Mouse (Mus musculus): ENCODE data around the gene Cdkn2aip. TPM values are rescaled to one million over a fixed set of nuclear protein-coding genes. Genes with fewer than 3 reads are reported as not detected.

Gene Cdkn2aip
- polyA plus RNA-seq (2016; fragmentation: Nextera tagmentation; extraction: Ambion mirVana): 17.1 and 18.4 TPM in 2 replicates

GRCm38 (mm10) chr8:47713761-47714745, at the start of gene Cdkn2aip:
Cdkn2aip (minus strand) TSS chr8:47713932.
- no peaks in the 10 kb centered on the region for H3K9me3 ChIP-seq (replicated peaks)
- peak; percentile 94 for ATAC-seq
- H3K4me2 ChIP-seq: peak within 1 kb of the TSS; percentile 75
- peak within 1 kb of the TSS; percentile 98 for H3K4me3 ChIP-seq
- H3K27ac ChIP-seq: peak within 1 kb of the TSS; percentile 95
- peak within 1 kb of the TSS; percentile 93 for H3K9ac ChIP-seq
- H3K4me1 ChIP-seq: peaks cover 26% of the 10 kb centered on the region
- H3K27me3 ChIP-seq (replicated peaks): no peaks in the 10 kb centered on the region
- H3K36me3 ChIP-seq: peaks cover 18% of the 10 kb centered on the region
- WGBS (ENCODE audit: insufficient replicate concordance): under 1% methylated on average over 95 of the region's 114 CpGs

- Histone ChIP-seq H3K27me3 (replicated peaks) (no peaks in the 10 kb centered on the region), H3K9me3 (replicated peaks) (no peaks in the 10 kb centered on the region), H3K4me2 (no peak overlapping the region), H3K36me3 (no peaks in the 10 kb centered on the region), H3K9ac (no peak overlapping the region), H3K4me3 (no peak overlapping the region), H3K27ac (no peak overlapping the region), H3K4me1 (no peaks in the 10 kb centered on the region; the same call in 1 of the 2 replicates)
- ATAC-seq: no peak
- WGBS (ENCODE audit: insufficient replicate concordance): 40% methylated on average over 9 of the region's 9 CpGs
These were observed 49.5 kb upstream of the Cdkn2aip start for GRCm38 (mm10) chr8:47763194-47763593.

DNA sequence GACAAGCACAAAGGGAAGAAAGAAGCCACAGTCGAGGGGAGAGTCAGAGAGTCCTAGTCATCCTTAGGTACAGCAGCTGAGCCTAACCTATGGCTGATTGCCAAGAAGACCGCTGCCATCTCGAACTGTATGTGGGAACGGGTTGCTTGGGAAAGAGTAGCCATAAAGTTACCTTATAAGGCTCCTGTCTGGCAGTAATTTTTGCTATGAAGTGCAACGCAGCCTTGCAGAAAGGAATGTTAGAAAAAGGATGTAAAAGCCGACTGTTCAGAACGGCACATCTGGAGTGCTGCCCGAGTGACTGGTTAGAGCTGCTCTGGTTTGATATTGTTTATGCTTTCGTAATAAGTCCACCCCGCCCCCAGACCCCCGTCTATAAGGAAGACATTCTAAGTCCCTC, 47.0 kb upstream of the Cdkn2aip start:
- 58% methylated on average over 11 of the region's 11 CpGs for WGBS (ENCODE audit: insufficient replicate concordance)

GRCm38 (mm10) chr8:47760186-47760585, 46.5 kb upstream of the Cdkn2aip start:
- H3K4me3 ChIP-seq: no peak overlapping the region
- H3K4me2 ChIP-seq: no peak overlapping the region
- H3K27me3 ChIP-seq (replicated peaks): no peaks in the 10 kb centered on the region
- 62% methylated on average over 4 of the region's 4 CpGs for WGBS (ENCODE audit: insufficient replicate concordance)
- no peaks in the 10 kb centered on the region; the same call in 1 of the 2 replicates for H3K4me1 ChIP-seq
- H3K27ac ChIP-seq: no peak overlapping the region
- no peak for ATAC-seq
- no peaks in the 10 kb centered on the region for H3K36me3 ChIP-seq
- no peaks in the 10 kb centered on the region for H3K9me3 ChIP-seq (replicated peaks)
- H3K9ac ChIP-seq: no peak overlapping the region

More for the DNA sequence above, 47.0 kb upstream of the Cdkn2aip start:
- Histone ChIP-seq H3K4me3 (no peak overlapping the region), H3K36me3 (no peaks in the 10 kb centered on the region), H3K27me3 (replicated peaks) (no peaks in the 10 kb centered on the region), H3K9ac (no peak overlapping the region), H3K9me3 (replicated peaks) (no peaks in the 10 kb centered on the region), H3K4me1 (no peaks in the 10 kb centered on the region; the same call in 1 of the 2 replicates), H3K4me2 (no peak overlapping the region), H3K27ac (no peak overlapping the region)
- ATAC-seq: no peak

DNA sequence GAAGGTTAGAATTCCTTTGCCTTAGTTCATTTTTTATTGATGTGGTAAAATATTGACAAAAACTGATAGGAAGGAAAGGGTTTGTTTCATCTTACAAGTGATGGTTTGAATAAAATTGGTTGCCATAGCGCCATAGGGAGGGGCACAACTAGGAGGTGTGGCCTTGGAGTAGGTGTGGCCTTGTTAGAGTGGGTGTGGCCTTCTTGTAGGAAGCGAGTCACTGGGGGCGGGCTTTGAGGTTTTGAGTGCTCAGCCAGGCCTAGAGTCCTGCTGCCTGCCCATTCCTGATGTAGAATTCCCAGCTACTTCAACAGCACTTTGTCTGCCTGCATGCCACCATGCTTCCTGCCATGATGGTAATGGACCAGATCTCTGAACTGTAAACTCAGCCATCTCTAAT, 39.4 kb upstream of the Cdkn2aip start:
- Histone ChIP-seq H3K36me3 (no peaks in the 10 kb centered on the region), H3K27me3 (replicated peaks) (no peaks in the 10 kb centered on the region), H3K9me3 (replicated peaks) (no peaks in the 10 kb centered on the region), H3K4me3 (no peak overlapping the region), H3K27ac (no peak overlapping the region), H3K4me2 (no peak overlapping the region), H3K4me1 (no peaks in the 10 kb centered on the region), H3K9ac (no peak overlapping the region)
- ATAC-seq: no peak
- 78% methylated on average over 3 of the region's 3 CpGs for WGBS (ENCODE audit: insufficient replicate concordance)

- Histone ChIP-seq H3K4me1 (no peaks in the 10 kb centered on the region), H3K36me3 (no peaks in the 10 kb centered on the region), H3K4me3 (peak overlapping the region; percentile 16; the same call in 1 of the 2 replicates), H3K9me3 (replicated peaks) (no peaks in the 10 kb centered on the region), H3K4me2 (peak overlapping the region; percentile 51), H3K27ac (no peak overlapping the region), H3K27me3 (replicated peaks) (no peaks in the 10 kb centered on the region), H3K9ac (no peak overlapping the region)
- no peak for ATAC-seq
- 34% methylated on average over 14 of the region's 14 CpGs for WGBS (ENCODE audit: insufficient replicate concordance)
These were observed 36.4 kb upstream of the Cdkn2aip start for GRCm38 (mm10) chr8:47750096-47750495.

DNA sequence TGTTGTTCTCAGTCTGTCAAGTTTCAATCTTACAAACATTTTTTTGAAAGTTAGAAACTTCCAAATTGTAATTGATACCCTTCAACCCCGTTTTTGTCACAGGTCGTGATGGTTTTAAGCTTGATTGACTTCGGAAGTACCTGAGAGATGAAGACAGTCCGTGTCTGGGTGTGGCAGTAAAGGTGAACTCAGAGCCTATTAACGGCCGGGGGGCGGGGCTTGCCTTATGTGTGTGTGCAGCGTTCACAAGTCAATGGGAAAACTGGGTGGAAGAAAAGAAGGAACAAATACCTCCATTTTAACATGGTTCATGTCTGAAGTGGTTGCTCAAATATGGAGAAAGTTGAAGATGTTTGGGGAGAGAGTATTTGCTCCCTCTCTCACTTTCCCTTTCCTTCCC, 35.8 kb upstream of the Cdkn2aip start:
- no peak overlapping the region for H3K27ac ChIP-seq
- H3K4me2 ChIP-seq: peak overlapping the region; percentile 51
- no peaks in the 10 kb centered on the region for H3K9me3 ChIP-seq (replicated peaks)
- H3K4me3 ChIP-seq: no peak overlapping the region
- ATAC-seq: no peak
- WGBS (ENCODE audit: insufficient replicate concordance): 52% methylated on average over 8 of the region's 8 CpGs
- no peaks in the 10 kb centered on the region for H3K4me1 ChIP-seq
- no peak overlapping the region for H3K9ac ChIP-seq
- no peaks in the 10 kb centered on the region for H3K27me3 ChIP-seq (replicated peaks)
- no peaks in the 10 kb centered on the region for H3K36me3 ChIP-seq

GRCm38 (mm10) chr8:47746304-47746703, 32.6 kb upstream of the Cdkn2aip start:
- peaks cover 8% of the 10 kb centered on the region; the same call in 1 of the 2 replicates for H3K27me3 ChIP-seq (replicated peaks)
- no peak overlapping the region for H3K9ac ChIP-seq
- H3K4me1 ChIP-seq: no peaks in the 10 kb centered on the region
- H3K4me2 ChIP-seq: no peak overlapping the region
- no peak overlapping the region for H3K27ac ChIP-seq
- 69% methylated on average over 12 of the region's 12 CpGs for WGBS (ENCODE audit: insufficient replicate concordance)
- ATAC-seq: no peak
- no peaks in the 10 kb centered on the region for H3K36me3 ChIP-seq
- H3K9me3 ChIP-seq (replicated peaks): no peaks in the 10 kb centered on the region
- no peak overlapping the region for H3K4me3 ChIP-seq

DNA sequence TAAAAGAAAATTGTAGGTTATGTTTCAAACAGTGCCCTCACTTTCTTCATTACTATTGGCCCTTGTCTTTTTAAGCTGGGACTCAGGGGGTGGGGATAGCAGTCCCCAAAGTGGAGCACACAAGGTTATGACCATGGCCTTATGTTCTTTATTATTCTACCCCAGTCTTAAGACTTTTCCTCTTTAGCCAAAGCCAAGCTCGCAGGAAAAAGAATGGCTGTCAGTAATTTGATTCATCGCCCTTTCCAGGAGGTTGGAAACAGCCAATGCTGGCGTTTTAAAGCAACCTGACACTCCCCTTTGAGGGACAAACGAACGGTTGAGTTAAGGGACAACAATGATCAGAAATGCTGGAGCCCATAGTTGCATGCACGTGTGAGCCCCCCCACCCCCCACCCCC, 32.1 kb upstream of the Cdkn2aip start:
- Histone ChIP-seq H3K36me3 (no peaks in the 10 kb centered on the region), H3K9ac (no peak overlapping the region), H3K27me3 (replicated peaks) (peaks cover 8% of the 10 kb centered on the region; the same call in 1 of the 2 replicates), H3K4me2 (no peak overlapping the region), H3K4me3 (no peak overlapping the region), H3K4me1 (no peaks in the 10 kb centered on the region), H3K9me3 (replicated peaks) (no peaks in the 10 kb centered on the region), H3K27ac (no peak overlapping the region)
- no peak for ATAC-seq
- 47% methylated on average over 6 of the region's 6 CpGs for WGBS (ENCODE audit: insufficient replicate concordance)

- Histone ChIP-seq H3K27ac (no peak overlapping the region), H3K36me3 (no peaks in the 10 kb centered on the region), H3K27me3 (replicated peaks) (peaks cover 8% of the 10 kb centered on the region; the same call in 1 of the 2 replicates), H3K4me1 (no peaks in the 10 kb centered on the region), H3K4me2 (no peak overlapping the region), H3K9me3 (replicated peaks) (no peaks in the 10 kb centered on the region), H3K4me3 (no peak overlapping the region), H3K9ac (no peak overlapping the region)
- ATAC-seq: no peak
- WGBS (ENCODE audit: insufficient replicate concordance): 63% methylated on average over 9 of the region's 9 CpGs
These were observed 31.1 kb upstream of the Cdkn2aip start for GRCm38 (mm10) chr8:47744803-47745202.

GRCm38 (mm10) chr8:47743419-47743818, 29.7 kb upstream of the Cdkn2aip start:
- Histone ChIP-seq H3K27ac (no peak overlapping the region), H3K27me3 (replicated peaks) (peaks cover 8% of the 10 kb centered on the region; the same call in 1 of the 2 replicates), H3K4me2 (no peak overlapping the region), H3K36me3 (no peaks in the 10 kb centered on the region), H3K9ac (no peak overlapping the region), H3K4me3 (no peak overlapping the region), H3K4me1 (no peaks in the 10 kb centered on the region), H3K9me3 (replicated peaks) (no peaks in the 10 kb centered on the region)
- no peak for ATAC-seq
- 6% methylated on average over 11 of the region's 11 CpGs for WGBS (ENCODE audit: insufficient replicate concordance)

- no peak overlapping the region for H3K4me3 ChIP-seq
- no peak for ATAC-seq
- H3K9ac ChIP-seq: no peak overlapping the region
- no peaks in the 10 kb centered on the region for H3K36me3 ChIP-seq
- WGBS (ENCODE audit: insufficient replicate concordance): 38% methylated on average over 8 of the region's 8 CpGs
- H3K4me2 ChIP-seq: no peak overlapping the region
- no peak overlapping the region for H3K27ac ChIP-seq
- H3K27me3 ChIP-seq (replicated peaks): peaks cover 8% of the 10 kb centered on the region; the same call in 1 of the 2 replicates
- H3K9me3 ChIP-seq (replicated peaks): no peaks in the 10 kb centered on the region
- H3K4me1 ChIP-seq: no peaks in the 10 kb centered on the region
These were observed 29.3 kb upstream of the Cdkn2aip start for GRCm38 (mm10) chr8:47742992-47743391.
